Mouse (Mus musculus): ENCODE measurements at regions not wholly inside any gene's neighbourhood (a gene's known extent, or its start where the extent isn't known, plus 50 kb on each side); places are given as distances from the start of the nearest gene placed in this dataset.

- TF ChIP-seq POLR2A (IDR thresholded peaks at IDR 0.05; ENCODE audit: borderline replicate concordance, insufficient read depth, low read length) (no peak), CTCF (IDR thresholded peaks at IDR 0.05; ENCODE audit: borderline replicate concordance, insufficient read depth, low read depth, low read length) (no peak)
Measured at GRCm38 (mm10) chr14:78427062-78427461, 109.5 kb downstream of the Akap11 start.
